Mouse (Mus musculus) lung, adult 2 months (tissue): Measurements from ENCODE around the gene Atp11a. TPM values are rescaled to one million over a fixed set of nuclear protein-coding genes. Genes with fewer than 3 reads are reported as not detected.

Experiments used
- DNase-seq: peaks from one replicate; pipeline ENCODE4 v3.0.0; 2022
- H3K4me1 ChIP-seq: fragments of 200-500 bp; 2 replicates; pipeline ENCODE4 v1.6.1; 2011; ENCODE audit warnings: low read length; ENCODE audit not compliant: control insufficient read depth, insufficient read depth
- H3K4me3 ChIP-seq: fragments of 200-500 bp; replicated peaks from 2 replicates; pipeline ENCODE3; 2011; ENCODE audit warnings: low read depth, mild to moderate bottlenecking, control low read depth, low read length; ENCODE audit errors: extremely low read depth
- CTCF ChIP-seq: fragments of 200-500 bp; IDR thresholded peaks from 2 replicates; pipeline ENCODE4 v1.5.1; 2011; ENCODE audit warnings: mild to moderate bottlenecking, low read length, control low read depth; ENCODE audit not compliant: insufficient read depth
- POLR2A ChIP-seq: fragments of 200-500 bp; IDR thresholded peaks from 2 replicates; pipeline ENCODE4 v1.6.1; 2011; ENCODE audit warnings: low read depth, mild to moderate bottlenecking, control low read depth, low read length, borderline replicate concordance; ENCODE audit errors: extremely low read depth
- WGBS: fragments of 180-500 bp; shearing (Covaris S2); methylation state at CpG from one replicate; pipeline ENCODE4 v1.1.7; 2018; 5-methylcytosine and 5-hydroxymethylcytosine counted together
- polyA plus RNA-seq: library from polyadenylated mRNA; depleted of rRNA; stranded (reverse); fragments of >200 nt; gene quantifications from 2 replicates; pipeline ENCODE4 v1.2.3, GENCODE M21; 2012

The Atp11a gene
- polyA plus RNA-seq, 1 experiment, result 307 TPM

- WGBS, result 74% methylated on average over 8 of the region's 8 CpGs
- Histone ChIP-seq H3K4me1 (peaks cover 24% of the 10 kb centered on the region), H3K4me3 (no peak overlapping the region)
- TF ChIP-seq POLR2A, result no peak
- TF ChIP-seq CTCF, result no peak
- DNase-seq, result no peak
These were observed 28.7 kb downstream of the Atp11a start for GRCm38 (mm10) chr8:12785508-12785907.

DNA sequence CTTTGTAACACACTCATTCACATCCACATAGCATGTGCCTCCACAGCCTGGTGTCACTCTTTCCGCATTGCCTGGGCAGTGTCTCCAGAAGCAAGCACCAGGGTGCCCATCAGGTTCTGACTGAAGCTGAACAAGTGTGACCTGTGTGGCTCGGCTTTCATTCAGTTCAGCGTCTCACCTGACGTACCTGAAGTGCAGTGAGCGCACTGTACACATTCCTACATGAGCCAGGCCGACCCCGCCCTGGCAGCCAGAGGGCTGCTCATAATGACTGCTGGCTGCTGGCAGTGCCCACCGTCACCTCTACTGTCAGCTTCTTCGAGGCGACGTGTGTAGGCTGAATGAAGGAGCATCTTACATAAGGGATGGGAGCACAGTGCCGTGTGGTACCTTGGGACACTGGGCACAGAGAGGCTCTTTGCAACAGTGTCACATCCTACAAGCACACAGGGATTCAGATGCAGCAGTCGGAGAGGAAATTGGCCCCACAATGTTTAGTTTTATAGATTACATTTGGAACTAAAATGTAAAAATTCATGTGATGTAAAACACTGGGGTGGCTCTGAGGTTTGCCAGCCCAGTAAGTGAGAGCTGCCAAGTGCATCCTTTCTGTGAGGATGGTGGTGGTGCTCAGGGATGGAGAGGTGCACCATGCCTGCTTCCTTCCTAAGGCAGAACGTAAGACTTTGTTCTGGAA is 29.6 kb downstream of the Atp11a start:
- no peak overlapping the region for H3K4me3 ChIP-seq
- peaks cover 21% of the 10 kb centered on the region for H3K4me1 ChIP-seq
- no peak for DNase-seq
- TF ChIP-seq CTCF (no peak), POLR2A (no peak)
- WGBS, result 70% methylated on average over 14 of the region's 14 CpGs

DNA sequence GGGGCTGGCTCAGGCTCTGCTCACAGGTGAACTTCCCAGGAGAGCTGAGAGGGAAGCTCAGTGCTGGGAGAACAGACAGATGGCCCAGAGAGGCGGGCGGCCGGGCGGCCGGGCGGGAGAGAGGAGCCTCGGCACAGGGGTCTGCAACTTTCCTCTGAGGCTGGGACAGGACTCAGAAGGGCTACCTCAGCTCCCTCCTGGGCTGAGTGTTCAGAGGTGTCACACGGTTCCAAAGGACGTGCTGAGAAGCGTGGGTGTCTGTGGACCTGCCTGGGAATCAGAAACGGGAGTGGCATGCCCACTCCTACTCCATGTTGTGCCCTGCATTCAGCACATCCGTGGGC is 30.1 kb downstream of the Atp11a start:
- Histone ChIP-seq H3K4me1 (peaks cover 21% of the 10 kb centered on the region), H3K4me3 (no peak overlapping the region)
- 87% methylated on average over 12 of the region's 12 CpGs for WGBS
- TF ChIP-seq POLR2A (no peak), CTCF (no peak)
- no peak for DNase-seq

DNA sequence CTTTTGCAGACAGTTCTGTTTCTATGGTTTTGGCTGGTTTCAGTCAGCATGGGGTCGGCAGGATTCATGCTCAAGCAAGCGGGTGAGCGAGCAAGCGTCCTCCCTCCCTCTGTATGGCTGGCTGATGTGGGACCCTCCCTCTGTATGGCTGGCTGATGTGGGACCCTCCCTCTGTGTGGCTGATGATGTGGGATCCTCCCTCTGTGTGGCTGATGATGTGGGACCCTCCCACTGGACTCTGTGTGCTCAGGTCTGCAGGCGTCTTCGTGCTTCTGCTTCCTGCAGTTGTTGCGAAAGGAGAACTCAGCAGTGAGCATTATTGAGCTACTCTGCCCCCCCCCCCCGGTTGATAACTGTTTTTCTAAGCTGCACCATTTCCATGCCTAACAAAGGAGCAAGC is 30.6 kb downstream of the Atp11a start:
- 66% methylated on average over 8 of the region's 8 CpGs for WGBS
- no peak for DNase-seq
- peaks cover 21% of the 10 kb centered on the region for H3K4me1 ChIP-seq
- TF ChIP-seq POLR2A, result no peak
- TF ChIP-seq CTCF, result no peak
- H3K4me3 ChIP-seq, result no peak overlapping the region

- no peak for TF ChIP-seq POLR2A
- no peak for TF ChIP-seq CTCF
- DNase-seq, result no peak
- 68% methylated on average over 9 of the region's 9 CpGs for WGBS
- no peak overlapping the region for H3K4me3 ChIP-seq
- peaks cover 22% of the 10 kb centered on the region for H3K4me1 ChIP-seq
These were observed 31.9 kb downstream of the Atp11a start for GRCm38 (mm10) chr8:12788695-12789094.

DNA sequence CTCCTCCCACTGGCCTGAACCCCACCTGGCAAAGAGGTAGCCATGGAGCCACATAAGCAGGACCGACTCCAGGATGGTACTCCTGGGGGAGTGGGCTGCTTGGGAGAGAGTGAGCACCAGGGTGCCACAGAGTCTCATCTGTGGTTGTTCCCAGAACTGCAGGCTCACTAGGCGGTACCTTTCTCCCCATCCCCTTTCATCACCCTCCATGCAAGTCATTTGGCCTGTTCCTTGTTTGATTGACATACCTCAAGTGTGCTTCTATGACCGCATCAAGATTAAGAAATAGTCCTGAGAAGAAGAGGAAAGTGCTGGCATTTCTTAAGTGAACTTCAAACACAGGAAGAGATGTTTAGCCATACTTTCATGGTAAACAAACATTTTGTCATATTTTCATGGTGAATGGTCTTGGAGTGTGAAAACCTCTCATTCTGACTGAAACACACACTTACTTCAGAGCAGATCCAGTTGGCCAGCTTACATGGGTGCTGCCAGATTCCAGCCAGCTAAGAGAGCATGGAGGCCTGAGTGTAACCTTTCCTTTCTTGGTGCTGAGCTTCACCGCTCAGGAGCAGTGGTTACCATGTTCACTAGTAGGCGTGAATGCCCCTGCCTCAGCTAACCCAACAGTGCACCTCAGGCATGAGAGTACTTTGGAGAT is 38.3 kb downstream of the Atp11a start:
- 61% methylated on average over 5 of the region's 5 CpGs for WGBS
- H3K4me1 ChIP-seq, result peaks cover 29% of the 10 kb centered on the region
- no peak overlapping the region for H3K4me3 ChIP-seq
- peak; percentile 64 for DNase-seq
- no peak for TF ChIP-seq POLR2A
- TF ChIP-seq CTCF, result 0 out of 2 replicates have a peak, but pooled peaks have one; percentile 10

DNA sequence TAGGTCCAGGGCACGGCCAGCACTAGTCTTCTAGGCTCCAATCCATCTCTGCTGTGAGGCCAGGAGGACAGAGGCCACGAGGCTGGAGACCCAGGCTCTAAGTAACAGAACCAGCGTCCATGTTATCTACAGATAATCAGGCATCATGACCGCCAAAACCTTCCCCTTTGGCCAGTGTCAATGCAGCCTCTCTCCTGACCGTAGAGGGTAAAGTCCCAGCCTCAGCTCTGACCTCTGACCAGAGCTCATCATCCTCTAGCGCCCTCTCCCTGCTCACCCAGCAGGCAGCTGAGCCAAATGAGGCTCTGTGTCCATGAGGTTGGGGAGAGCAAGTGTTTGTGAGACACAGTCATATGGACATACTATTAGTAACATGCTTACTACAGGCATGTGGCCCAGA is 42.3 kb downstream of the Atp11a start:
- no peak for TF ChIP-seq CTCF
- no peak for TF ChIP-seq POLR2A
- DNase-seq, result no peak
- 66% methylated on average over 6 of the region's 6 CpGs for WGBS
- Histone ChIP-seq H3K4me3 (no peak overlapping the region), H3K4me1 (peaks cover 54% of the 10 kb centered on the region)

- no peak for DNase-seq
- H3K4me1 ChIP-seq, result peaks cover 52% of the 10 kb centered on the region
- 59% methylated on average over 6 of the region's 6 CpGs for WGBS
- TF ChIP-seq CTCF (no peak), POLR2A (no peak)
- H3K4me3 ChIP-seq, result no peak overlapping the region
These were observed 43.0 kb downstream of the Atp11a start for GRCm38 (mm10) chr8:12799832-12800231.

DNA sequence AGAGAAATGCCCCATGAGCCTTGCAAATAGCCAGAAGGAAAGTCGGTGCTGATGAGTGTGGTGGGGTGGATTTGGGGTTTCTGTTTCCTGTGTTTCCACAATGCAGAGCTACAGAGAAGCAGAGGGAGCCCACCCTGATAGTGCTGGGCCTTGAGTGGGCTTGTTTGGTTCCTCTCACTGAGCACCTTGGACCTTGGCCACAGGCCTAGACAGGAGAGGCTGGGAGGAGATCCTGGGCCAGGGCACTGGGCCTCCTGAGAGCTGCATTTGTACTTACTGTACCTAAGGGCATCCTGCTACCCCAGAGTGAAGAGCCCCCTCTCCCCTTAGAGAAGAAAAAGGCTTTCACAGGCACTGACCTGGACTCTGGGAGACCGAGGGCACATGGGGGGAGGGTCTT is 43.4 kb downstream of the Atp11a start:
- WGBS, result 46% methylated on average over 2 of the region's 2 CpGs
- H3K4me3 ChIP-seq, result no peak overlapping the region
- DNase-seq, result no peak
- H3K4me1 ChIP-seq, result peaks cover 51% of the 10 kb centered on the region
- TF ChIP-seq POLR2A (no peak), CTCF (no peak)

- H3K4me1 ChIP-seq, result peaks cover 55% of the 10 kb centered on the region
These were observed 44.8 kb downstream of the Atp11a start for GRCm38 (mm10) chr8:12801586-12801985.

More at GRCm38 (mm10) chr8:12801586-12801985, 44.8 kb downstream of the Atp11a start:
- 61% methylated on average over 10 of the region's 10 CpGs for WGBS
- no peak overlapping the region for H3K4me3 ChIP-seq
- TF ChIP-seq CTCF, result no peak
- no peak for TF ChIP-seq POLR2A
- DNase-seq, result no peak
